Mouse (Mus musculus) spleen, adult 2 months (tissue): ENCODE data around the gene Erc2.

Experiments used
- CTCF ChIP-seq: fragments of 200-500 bp; IDR thresholded peaks from 2 replicates; pipeline ENCODE4 v1.5.1; 2011; ENCODE audit warnings: mild to moderate bottlenecking, inconsistent platforms; ENCODE audit not compliant: insufficient read depth, insufficient read length, insufficient replicate concordance; ENCODE audit errors: extremely low read depth
- POLR2A ChIP-seq: fragments of 200-500 bp; IDR thresholded peaks from 2 replicates; pipeline ENCODE4 v1.6.1; 2011; ENCODE audit warnings: low read depth, low read length, inconsistent platforms

DNA sequence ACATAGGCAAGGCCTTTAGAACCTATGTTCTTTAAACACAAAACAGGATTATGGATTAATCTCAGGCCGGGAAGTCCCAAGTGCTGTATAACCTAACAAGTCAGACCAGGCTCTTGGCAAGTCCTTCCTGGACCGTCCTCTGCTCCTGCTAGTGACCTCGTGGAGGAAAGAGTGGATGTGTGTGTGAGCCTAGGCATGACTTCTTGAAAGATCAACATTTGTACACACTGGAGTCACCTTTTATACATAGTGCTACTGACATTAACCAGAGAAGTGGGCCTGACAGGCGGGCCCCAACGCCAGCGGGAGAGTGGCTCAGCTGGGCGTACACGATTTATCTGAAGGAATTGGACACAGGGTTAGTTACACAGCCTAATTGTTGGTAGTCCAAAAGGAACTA is 504.6 kb downstream of the Erc2 start:
- no peak for TF ChIP-seq CTCF
- TF ChIP-seq POLR2A, result no peak
